Mouse (Mus musculus) E14TG2a.4 (cell line): Measurements from ENCODE around the gene Grk2.

Experiments
- H3K27me3 ChIP-seq: 2 replicates; pipeline ENCODE4 v1.6.1; 2014; ENCODE audit warnings: low read length, control low read depth; ENCODE audit not compliant: insufficient read depth
- H3K36me3 ChIP-seq: 2 replicates; pipeline ENCODE4 v1.6.1; 2014; ENCODE audit warnings: low read length, control low read depth; ENCODE audit not compliant: insufficient read depth
- H3K4me1 ChIP-seq: replicated peaks from 2 replicates; pipeline ENCODE4 v1.6.1; 2014; ENCODE audit warnings: low read depth, low read length, control low read depth
- H3K4me3 ChIP-seq: replicated peaks from 2 replicates; pipeline ENCODE4 v1.5.1; 2014; ENCODE audit warnings: mild to moderate bottlenecking, low read length
- H3K9me3 ChIP-seq: 2 replicates; pipeline ENCODE4 v1.6.1; 2014; ENCODE audit warnings: low read length, control low read depth
- CTCF ChIP-seq: conservative IDR thresholded peaks from 2 replicates; pipeline ENCODE4 v1.5.1; 2014; ENCODE audit warnings: low read length
- NANOG ChIP-seq: IDR thresholded peaks from 2 replicates; pipeline ENCODE4 v1.6.1; 2014; ENCODE audit warnings: borderline replicate concordance, low read length, mixed read lengths
- POU5F1 ChIP-seq: IDR thresholded peaks from 2 replicates; pipeline ENCODE4 v1.6.1; 2014; ENCODE audit warnings: low read length, borderline replicate concordance

Grk2 gene

GRCm38 (mm10) chr19:4300852-4301734, 4.9 kb downstream of the Grk2 start:
- H3K27me3 ChIP-seq = no peaks in the 10 kb centered on the region
- TF ChIP-seq CTCF = no peak
- TF ChIP-seq POU5F1 = no peak
- TF ChIP-seq NANOG = no peak
- H3K4me1 ChIP-seq = peaks cover 92% of the 10 kb centered on the region
- no peaks in the 10 kb centered on the region for H3K9me3 ChIP-seq
- H3K4me3 ChIP-seq = peak overlapping the region; percentile 51; the same call in 1 of the 2 replicates
- H3K36me3 ChIP-seq = peaks cover 25% of the 10 kb centered on the region

- peaks cover 31% of the 10 kb centered on the region for H3K36me3 ChIP-seq
- H3K4me1 ChIP-seq = peaks cover 99% of the 10 kb centered on the region
- TF ChIP-seq POU5F1 = no peak
- TF ChIP-seq CTCF = no peak
- TF ChIP-seq NANOG = no peak; the same call in 1 of the 2 replicates
- H3K27me3 ChIP-seq = no peaks in the 10 kb centered on the region
- H3K4me3 ChIP-seq = peak overlapping the region; percentile 48
- H3K9me3 ChIP-seq = no peaks in the 10 kb centered on the region
Measured at GRCm38 (mm10) chr19:4300271-4300704, 5.7 kb downstream of the Grk2 start.

- peaks cover 99% of the 10 kb centered on the region for H3K4me1 ChIP-seq
- H3K9me3 ChIP-seq = no peaks in the 10 kb centered on the region
- H3K4me3 ChIP-seq = peak overlapping the region; percentile 48
- no peaks in the 10 kb centered on the region for H3K27me3 ChIP-seq
- TF ChIP-seq CTCF = no peak
- no peak for TF ChIP-seq POU5F1
- TF ChIP-seq NANOG = no peak
- H3K36me3 ChIP-seq = peaks cover 32% of the 10 kb centered on the region
Measured at GRCm38 (mm10) chr19:4299574-4300270, 6.3 kb downstream of the Grk2 start.

GRCm38 (mm10) chr19:4299126-4299525, 6.9 kb downstream of the Grk2 start:
- no peaks in the 10 kb centered on the region for H3K9me3 ChIP-seq
- no peaks in the 10 kb centered on the region for H3K27me3 ChIP-seq
- peaks cover 99% of the 10 kb centered on the region for H3K4me1 ChIP-seq
- no peak overlapping the region for H3K4me3 ChIP-seq
- peaks cover 32% of the 10 kb centered on the region for H3K36me3 ChIP-seq
- TF ChIP-seq POU5F1 (no peak), NANOG (no peak)

- H3K4me3 ChIP-seq = no peak overlapping the region
- H3K4me1 ChIP-seq = peaks cover 99% of the 10 kb centered on the region
- H3K27me3 ChIP-seq = no peaks in the 10 kb centered on the region
- no peaks in the 10 kb centered on the region for H3K9me3 ChIP-seq
- no peak for TF ChIP-seq CTCF
- TF ChIP-seq POU5F1 = no peak
- TF ChIP-seq NANOG = no peak
- peaks cover 28% of the 10 kb centered on the region for H3K36me3 ChIP-seq
Measured at GRCm38 (mm10) chr19:4298322-4299121, 7.5 kb downstream of the Grk2 start.

GRCm38 (mm10) chr19:4297851-4298250, 8.2 kb downstream of the Grk2 start:
- TF ChIP-seq POU5F1 (no peak), NANOG (no peak), CTCF (no peak; the same call in 1 of the 2 replicates)
- peaks cover 27% of the 10 kb centered on the region for H3K36me3 ChIP-seq
- peaks cover 99% of the 10 kb centered on the region for H3K4me1 ChIP-seq
- no peaks in the 10 kb centered on the region for H3K9me3 ChIP-seq
- H3K27me3 ChIP-seq = no peaks in the 10 kb centered on the region
- peak overlapping the region; percentile 29; the same call in 1 of the 2 replicates for H3K4me3 ChIP-seq

GRCm38 (mm10) chr19:4296611-4297010, 9.4 kb downstream of the Grk2 start:
- Histone ChIP-seq H3K36me3 (peaks cover 40% of the 10 kb centered on the region), H3K4me1 (peaks cover 88% of the 10 kb centered on the region), H3K4me3 (no peak overlapping the region), H3K9me3 (no peaks in the 10 kb centered on the region), H3K27me3 (no peaks in the 10 kb centered on the region)
- TF ChIP-seq NANOG = no peak
- TF ChIP-seq CTCF = no peak
- no peak for TF ChIP-seq POU5F1

GRCm38 (mm10) chr19:4295391-4295790, 10.6 kb downstream of the Grk2 start:
- no peaks in the 10 kb centered on the region for H3K27me3 ChIP-seq
- peaks cover 87% of the 10 kb centered on the region for H3K4me1 ChIP-seq
- no peak for TF ChIP-seq NANOG
- no peak for TF ChIP-seq POU5F1
- no peak for TF ChIP-seq CTCF
- H3K4me3 ChIP-seq = peak overlapping the region; percentile 77; the same call in 1 of the 2 replicates
- H3K36me3 ChIP-seq = peaks cover 52% of the 10 kb centered on the region
- H3K9me3 ChIP-seq = no peaks in the 10 kb centered on the region
